Mouse (Mus musculus): ENCODE data around the gene Gm21698. TPM values are rescaled to one million over a fixed set of nuclear protein-coding genes. Genes with fewer than 3 reads are reported as not detected.

The Gm21698 gene
- polyA plus RNA-seq, 1 experiment from 2014 or later: 0.12 TPM

Other genes with a start within 250 kb of the Gm21698 start
- gene Actr3b, start 228.7 kb downstream of the Gm21698 start, polyA plus RNA-seq (2015; fragmentation: Nextera tagmentation; extraction: Ambion mirVana): 3.3 and 4.2 TPM in 2 replicates
- gene Gm21663, start 46.3 kb downstream of the Gm21698 start, polyA plus RNA-seq (2015; fragmentation: Nextera tagmentation; extraction: Ambion mirVana): 0.19 TPM in 1 of 2 replicates, not detected in the other
- gene Gm21671, start 34.2 kb downstream of the Gm21698 start, polyA plus RNA-seq (2015; fragmentation: Nextera tagmentation; extraction: Ambion mirVana): 0.10 TPM in 1 of 2 replicates, not detected in the other
- 0.14 TPM in 1 of 2 replicates, not detected in the other for gene Gm21680, start 16.0 kb downstream of the Gm21698 start, polyA plus RNA-seq (2015; fragmentation: Nextera tagmentation; extraction: Ambion mirVana)
- not detected in 2 replicates for gene Gm1979, start 16.1 kb upstream of the Gm21698 start, polyA plus RNA-seq (2015; fragmentation: Nextera tagmentation; extraction: Ambion mirVana)
- gene Gm5862, start 34.3 kb upstream of the Gm21698 start, polyA plus RNA-seq (2015; fragmentation: Nextera tagmentation; extraction: Ambion mirVana): 0.09 TPM in 1 of 2 replicates, not detected in the other
- 0.14 TPM in 1 of 2 replicates, not detected in the other for gene Speer4a, start 50.9 kb upstream of the Gm21698 start, polyA plus RNA-seq (2015; fragmentation: Nextera tagmentation; extraction: Ambion mirVana)
- 0.19 TPM in 1 of 2 replicates, not detected in the other for gene Gm7347, start 69.9 kb upstream of the Gm21698 start, polyA plus RNA-seq (2015; fragmentation: Nextera tagmentation; extraction: Ambion mirVana)
- 0.05 TPM in 1 of 2 replicates, not detected in the other for gene Gm10471, start 100.6 kb upstream of the Gm21698 start, polyA plus RNA-seq (2015; fragmentation: Nextera tagmentation; extraction: Ambion mirVana)
- gene 5031410I06Rik, start 116.7 kb upstream of the Gm21698 start, polyA plus RNA-seq (2015; fragmentation: Nextera tagmentation; extraction: Ambion mirVana): not detected in 2 replicates
- 0.14 TPM in 1 of 2 replicates, not detected in the other for gene Gm10220, start 132.8 kb upstream of the Gm21698 start, polyA plus RNA-seq (2015; fragmentation: Nextera tagmentation; extraction: Ambion mirVana)

Measured in limb, embryonic 15.5 days (tissue).